Mouse (Mus musculus) brown adipose tissue, adult 24 weeks (tissue): Measurements from ENCODE around the gene Il27ra. TPM values are rescaled to one million over a fixed set of nuclear protein-coding genes. Genes with fewer than 3 reads are reported as not detected.

Experiments
- H3K27ac ChIP-seq: fragments of 200-500 bp; replicated peaks from 2 replicates; pipeline ENCODE4 v1.5.1; 2012; ENCODE audit warnings: low read depth, mild to moderate bottlenecking, low read length
- H3K4me1 ChIP-seq: fragments of 200-500 bp; 2 replicates; pipeline ENCODE4 v1.6.1; 2012; ENCODE audit warnings: low read length, mixed read lengths; ENCODE audit not compliant: control insufficient read depth, insufficient read depth, insufficient read length
- H3K4me3 ChIP-seq: fragments of 200-500 bp; 2 replicates; pipeline ENCODE4 v1.5.1; 2012; ENCODE audit warnings: low read depth, mild to moderate bottlenecking, low read length, moderate library complexity; ENCODE audit not compliant: insufficient read depth
- polyA plus RNA-seq: library from polyadenylated mRNA; stranded (reverse); fragments of >200 nt; gene quantifications from 2 replicates; pipeline ENCODE4 v1.2.4, GENCODE M21; 2012; ENCODE audit not compliant: missing spikeins, insufficient read depth, insufficient read length

The Il27ra gene
- polyA plus RNA-seq, 1 experiment: not detected

DNA sequence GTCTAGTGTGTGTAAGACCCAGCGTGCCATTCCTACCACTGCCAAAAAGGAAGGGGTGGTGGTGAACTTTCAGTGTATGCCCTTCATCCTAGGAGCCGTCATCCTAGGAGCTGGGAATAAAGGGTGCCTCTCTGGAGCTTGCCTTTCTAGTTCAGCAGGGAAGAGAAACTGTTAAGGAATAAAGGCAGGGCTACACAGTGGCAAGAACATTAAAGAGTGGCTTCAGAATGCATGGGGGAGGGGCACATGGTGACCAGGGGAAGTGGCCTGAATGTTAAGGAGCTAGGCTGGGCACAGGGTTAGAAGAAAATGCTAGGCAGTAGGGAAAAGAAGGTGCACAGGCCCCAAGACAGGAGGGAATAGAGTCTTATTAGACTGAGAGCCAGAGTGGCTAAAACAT lies 27.4 kb upstream of the Il27ra start:
- H3K4me3 ChIP-seq: no peak overlapping the region
- peaks cover 36% of the 10 kb centered on the region for H3K4me1 ChIP-seq
- no peak overlapping the region; the same call in 1 of the 2 replicates for H3K27ac ChIP-seq

DNA sequence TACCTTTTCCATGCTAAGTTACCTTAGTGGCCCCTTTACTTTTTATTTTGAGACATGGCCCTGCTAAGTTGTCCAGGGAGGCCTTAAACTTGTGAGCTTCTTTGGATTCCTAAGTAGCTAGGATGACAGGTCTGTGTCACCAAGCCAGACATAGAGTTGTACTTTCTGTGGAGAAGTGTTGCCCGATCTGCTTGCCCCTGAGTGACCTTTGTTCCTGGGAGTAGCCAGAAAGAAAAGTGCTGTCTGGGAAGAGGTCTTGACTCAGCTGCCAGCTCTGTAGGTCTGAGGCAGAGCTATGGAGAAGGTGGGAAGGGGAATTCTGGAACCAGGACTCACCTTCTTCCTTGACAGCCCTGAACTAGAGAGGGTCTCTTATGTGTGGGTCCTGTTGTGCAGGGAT lies 26.8 kb upstream of the Il27ra start:
- Histone ChIP-seq H3K4me1 (peaks cover 36% of the 10 kb centered on the region), H3K27ac (peak overlapping the region; percentile 6; the same call in 1 of the 2 replicates), H3K4me3 (no peak overlapping the region)

DNA sequence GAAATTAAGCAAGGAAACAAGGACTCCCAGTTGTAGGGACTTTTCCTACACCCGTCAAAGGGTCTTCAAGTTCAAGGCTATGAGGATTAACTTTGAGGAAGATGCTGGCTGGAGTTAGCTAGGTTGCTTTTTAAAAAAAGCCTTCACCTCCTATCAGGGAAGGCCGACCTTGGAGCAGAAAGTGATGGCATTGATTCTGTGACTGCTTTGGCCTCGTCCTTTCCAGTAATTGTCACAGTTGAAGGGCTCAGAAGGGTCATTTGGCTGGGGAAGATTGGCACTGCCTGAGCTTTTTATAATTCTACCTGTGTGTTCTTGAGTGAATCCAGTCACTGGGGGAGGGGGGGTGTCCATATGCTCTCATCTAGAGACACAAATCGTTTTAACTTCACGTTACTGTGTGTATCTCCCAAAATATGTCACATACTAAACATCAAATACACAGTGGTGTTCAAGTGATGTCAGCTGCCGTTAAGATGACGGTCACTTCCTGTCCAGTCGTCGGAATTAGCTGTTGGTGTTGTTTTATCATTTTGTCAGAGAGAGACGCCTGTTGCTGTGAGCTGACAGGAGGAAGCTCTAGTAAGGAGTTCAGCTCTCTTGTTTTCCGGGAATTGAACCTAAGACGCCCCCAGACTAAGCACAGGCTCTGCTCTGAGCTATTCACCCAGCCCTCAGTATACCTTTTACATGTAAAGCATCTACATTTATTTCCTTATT lies 26.1 kb upstream of the Il27ra start:
- Histone ChIP-seq H3K4me1 (peaks cover 36% of the 10 kb centered on the region), H3K4me3 (no peak overlapping the region), H3K27ac (peak overlapping the region; percentile 16; the same call in 1 of the 2 replicates)

DNA sequence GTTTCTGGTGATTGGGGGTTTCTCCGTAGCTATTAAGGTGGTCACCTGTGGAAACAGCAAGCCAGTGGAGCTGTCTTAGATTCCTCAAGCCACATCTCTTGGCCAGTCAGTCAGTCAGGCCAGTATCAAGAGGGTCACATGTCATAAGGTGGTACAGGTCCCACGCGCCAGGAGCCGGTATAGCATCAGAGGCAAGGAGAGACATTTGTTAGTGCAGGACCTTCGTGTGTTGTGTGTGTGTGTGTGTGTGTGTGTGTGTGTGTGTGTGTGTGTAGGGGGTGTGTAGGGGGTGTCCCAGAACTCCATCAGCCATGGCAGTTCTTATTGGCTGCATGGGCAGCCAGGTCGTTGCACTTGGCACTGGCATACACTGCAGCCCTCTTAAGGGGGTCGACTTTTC lies 25.5 kb upstream of the Il27ra start:
- Histone ChIP-seq H3K4me1 (peaks cover 32% of the 10 kb centered on the region), H3K27ac (0 out of 2 replicates have a peak overlapping the region, but pooled peaks have one; percentile 8), H3K4me3 (peak overlapping the region; percentile 30)

DNA sequence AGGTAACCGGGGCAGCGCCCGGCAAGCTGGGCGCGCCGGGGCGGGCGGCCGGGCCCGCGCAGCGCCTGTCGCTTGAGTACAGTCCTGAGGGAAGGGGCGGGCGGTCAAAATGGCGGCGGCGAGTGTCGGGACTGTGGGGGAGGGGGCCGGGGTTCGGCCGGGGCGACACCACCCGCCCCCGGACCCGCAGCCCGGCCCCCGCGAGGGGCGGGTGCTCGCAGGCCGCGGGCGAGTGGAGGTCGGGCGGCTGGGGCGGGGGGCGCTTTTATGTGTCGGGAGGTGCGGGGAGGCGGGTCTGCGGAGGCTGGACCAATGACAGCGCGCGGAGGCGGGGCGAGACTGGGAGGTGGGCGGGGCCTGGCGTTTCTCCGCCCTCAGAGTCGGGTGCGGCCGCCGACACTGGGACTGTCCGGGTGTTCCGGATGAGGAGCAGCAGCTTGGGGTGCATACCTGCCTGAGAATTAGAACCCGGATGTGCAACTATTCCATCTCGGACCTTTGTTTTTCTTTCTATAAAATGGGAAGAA lies 24.7 kb upstream of the Il27ra start:
- peak overlapping the region; percentile 54 for H3K4me3 ChIP-seq
- peaks cover 24% of the 10 kb centered on the region for H3K4me1 ChIP-seq
- peak overlapping the region; percentile 44 for H3K27ac ChIP-seq

DNA sequence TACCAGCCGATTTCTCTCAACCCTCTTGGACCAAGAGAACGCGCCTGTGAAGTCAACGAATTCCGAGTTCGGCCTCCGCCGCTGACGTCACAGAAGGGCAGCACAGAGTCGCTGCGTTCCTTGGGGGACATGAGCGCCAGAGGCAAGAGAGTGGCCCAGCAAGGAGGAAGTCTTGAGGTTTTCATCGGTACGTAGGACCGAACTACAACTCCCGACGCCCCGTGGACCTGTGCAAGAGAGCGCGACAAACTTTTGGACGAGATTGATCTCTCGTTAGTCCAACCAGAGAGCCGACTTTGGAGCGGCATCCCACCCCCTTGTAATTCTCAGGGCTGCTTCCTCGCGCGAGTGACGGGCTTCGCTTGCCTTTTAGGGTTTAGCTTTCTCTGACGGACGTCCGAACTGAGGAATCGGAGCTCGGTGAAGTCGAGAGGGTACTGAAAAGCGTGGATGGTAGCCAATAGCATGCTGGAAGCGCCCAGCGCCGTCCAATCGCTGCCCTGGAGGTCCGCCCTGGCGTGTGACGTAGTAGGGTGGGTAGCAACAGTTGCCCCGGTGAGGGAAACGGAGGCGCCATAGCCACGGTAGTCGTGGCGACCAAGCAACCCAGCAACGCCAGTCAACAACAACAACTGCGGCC lies 24.0 kb upstream of the Il27ra start, which contains the start of gene Rfx1:
Gene Rfx1 (plus strand): TSS at position 544 of the 640 bp plus-strand sequence.
- H3K4me3 ChIP-seq: peak within 1 kb of the TSS; percentile 59
- H3K27ac ChIP-seq: peak within 1 kb of the TSS; percentile 80
- peaks cover 20% of the 10 kb centered on the region for H3K4me1 ChIP-seq

DNA sequence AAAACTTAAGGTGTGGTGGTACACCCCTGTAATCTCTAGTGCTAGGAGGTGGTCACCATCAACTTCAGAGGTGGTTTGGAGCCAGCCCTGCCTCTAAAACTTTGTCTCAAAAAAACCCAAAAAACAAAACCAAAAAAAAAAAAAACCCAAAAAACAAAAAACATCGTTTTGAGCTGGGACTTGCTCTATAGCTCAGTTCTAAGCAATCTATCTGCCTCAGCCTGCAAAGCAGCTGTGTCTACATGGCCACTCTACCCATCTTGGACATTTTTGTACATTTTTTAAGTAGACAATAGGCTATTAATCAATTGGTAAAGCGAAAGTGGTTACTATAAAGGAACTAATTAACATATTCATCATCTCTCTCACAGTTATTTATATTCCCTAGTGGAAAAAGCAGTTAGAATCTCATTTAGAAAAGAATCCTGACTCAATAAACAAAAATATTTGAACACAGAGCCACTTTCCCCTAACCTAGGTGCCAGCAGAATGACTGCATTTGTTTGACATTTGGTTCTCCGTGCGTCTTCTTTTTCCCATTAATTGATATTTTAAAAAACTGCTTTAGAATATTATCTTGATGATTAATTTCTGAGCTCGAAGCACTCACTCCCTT lies 23.2 kb upstream of the Il27ra start:
- Histone ChIP-seq H3K27ac (peak overlapping the region; percentile 80), H3K4me1 (peaks cover 20% of the 10 kb centered on the region), H3K4me3 (peak overlapping the region; percentile 59)

DNA sequence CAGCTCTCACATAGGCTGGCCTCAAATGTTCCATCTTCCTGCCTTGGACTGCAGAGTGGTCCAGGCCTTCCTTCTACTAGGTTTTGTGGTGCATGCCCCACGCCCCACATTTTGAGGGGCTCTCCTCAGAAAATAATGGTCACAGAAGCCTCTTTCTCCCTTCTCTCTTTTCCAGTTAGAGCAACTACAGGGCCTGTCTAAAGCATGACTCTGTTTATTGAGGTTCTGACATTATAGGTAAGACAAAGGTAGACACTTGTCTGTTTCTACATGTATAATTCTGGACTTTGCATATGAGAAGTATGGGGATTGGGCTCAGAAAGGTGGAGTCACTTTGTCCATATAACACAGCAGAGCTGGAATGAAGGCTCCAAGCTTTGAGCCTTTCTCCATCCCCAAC lies 22.6 kb upstream of the Il27ra start, which contains the start of gene Gm10643:
Gene Gm10643 (minus strand): TSS at position 101 of the 400 bp plus-strand sequence.
- Histone ChIP-seq H3K27ac (peak within 1 kb of the TSS; percentile 80), H3K4me3 (peak within 1 kb of the TSS; percentile 59), H3K4me1 (peaks cover 20% of the 10 kb centered on the region)

DNA sequence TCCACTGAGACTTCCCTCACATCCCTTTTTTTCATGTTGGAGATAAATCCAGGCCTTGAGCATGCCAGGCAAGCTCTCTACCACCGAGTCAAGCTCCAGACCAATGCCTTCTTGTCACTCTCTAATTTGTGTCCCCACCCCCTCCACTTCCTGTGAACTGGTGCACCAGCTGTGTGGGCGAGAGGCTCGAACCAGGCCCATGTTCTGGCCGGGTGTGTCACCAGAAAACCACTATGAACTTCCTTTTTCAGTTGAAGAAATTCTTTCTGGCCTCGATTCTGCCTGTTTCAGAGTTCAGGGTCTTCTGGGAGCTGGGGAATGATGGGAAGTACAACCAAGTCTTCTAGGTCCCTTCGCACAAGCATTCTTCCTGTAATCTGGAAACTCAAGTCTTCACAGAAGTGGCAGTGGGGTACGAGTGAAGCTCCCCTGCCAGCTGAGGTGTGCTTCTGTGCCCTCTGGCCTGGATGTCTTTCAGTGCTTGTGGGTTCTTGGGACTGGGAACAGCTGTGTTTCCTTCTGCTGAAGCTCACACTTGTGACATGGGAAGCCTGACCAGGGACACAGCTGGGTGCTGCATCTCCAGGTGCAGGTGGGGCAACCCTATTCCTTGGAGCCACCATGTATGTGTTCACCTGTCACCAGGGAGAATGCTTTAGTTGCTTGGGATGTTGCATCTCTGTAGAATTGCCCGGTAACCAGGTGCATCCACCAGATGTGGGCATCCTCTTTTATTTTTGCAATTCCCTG lies 21.6 kb upstream of the Il27ra start:
- peak overlapping the region; percentile 55; the same call in 1 of the 2 replicates for H3K27ac ChIP-seq
- H3K4me1 ChIP-seq: peaks cover 11% of the 10 kb centered on the region; the same call in 1 of the 2 replicates
- no peak overlapping the region for H3K4me3 ChIP-seq

DNA sequence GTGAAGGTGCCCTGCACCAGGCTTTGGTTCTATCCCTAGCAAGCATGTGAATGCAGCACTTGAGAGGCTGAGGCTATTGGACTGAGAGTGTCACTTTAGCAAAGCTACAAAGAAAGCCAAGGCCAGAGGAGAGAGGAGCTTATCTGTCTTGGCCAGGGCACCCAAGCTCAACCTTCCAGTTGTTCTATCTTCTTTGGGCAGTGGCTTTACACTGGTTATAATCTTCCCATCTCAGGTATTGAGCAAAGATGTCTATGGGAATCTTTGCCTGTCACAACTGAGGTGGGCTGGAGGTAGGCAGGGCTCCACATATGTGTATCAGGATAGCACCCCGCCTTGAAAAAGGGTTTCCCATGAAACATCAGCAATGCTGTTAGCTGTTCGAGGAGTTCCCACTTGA lies 17.9 kb upstream of the Il27ra start:
- Histone ChIP-seq H3K4me3 (no peak overlapping the region), H3K27ac (no peak overlapping the region), H3K4me1 (no peaks in the 10 kb centered on the region)

DNA sequence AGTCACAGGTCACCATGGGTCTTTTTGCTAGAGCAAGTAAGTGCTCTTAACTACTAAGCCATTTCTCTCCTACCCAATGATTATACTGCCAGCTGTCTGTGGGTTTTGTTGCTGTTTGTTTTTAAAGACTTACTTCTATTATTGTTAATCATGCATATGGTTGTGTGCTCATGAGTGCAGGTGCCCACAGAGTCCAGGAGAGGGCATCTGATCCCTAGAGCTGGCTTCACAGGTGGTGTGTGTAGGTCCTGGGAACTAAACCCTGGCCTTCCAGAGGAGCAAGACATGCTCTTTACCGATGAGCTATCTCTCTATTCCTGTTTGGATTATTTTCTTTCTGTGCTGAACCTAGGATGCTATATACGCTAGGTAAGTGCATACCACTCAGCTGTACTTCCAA lies 16.8 kb upstream of the Il27ra start:
- no peaks in the 10 kb centered on the region for H3K4me1 ChIP-seq
- H3K4me3 ChIP-seq: no peak overlapping the region
- H3K27ac ChIP-seq: no peak overlapping the region

DNA sequence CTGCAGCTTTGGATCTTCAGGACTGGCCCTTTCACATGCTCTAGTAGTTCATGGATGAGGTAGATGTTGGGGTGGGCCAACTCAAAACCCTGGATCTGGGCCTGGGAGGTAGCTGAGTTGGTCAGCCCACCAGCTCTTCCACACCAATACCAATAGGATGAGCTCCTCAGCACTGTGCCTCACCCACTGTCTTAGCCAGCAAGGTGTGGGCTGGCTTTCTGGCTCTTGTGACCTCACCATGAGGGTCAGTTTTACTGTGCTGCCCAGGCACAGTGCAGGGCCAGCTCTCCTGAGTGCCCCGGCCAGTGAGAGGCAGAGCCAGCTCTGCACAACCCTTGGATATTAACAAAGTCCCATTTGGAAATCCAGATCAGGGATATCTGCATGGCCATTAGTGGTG lies 15.4 kb upstream of the Il27ra start:
- H3K27ac ChIP-seq: no peak overlapping the region
- no peak overlapping the region for H3K4me3 ChIP-seq
- H3K4me1 ChIP-seq: no peaks in the 10 kb centered on the region

DNA sequence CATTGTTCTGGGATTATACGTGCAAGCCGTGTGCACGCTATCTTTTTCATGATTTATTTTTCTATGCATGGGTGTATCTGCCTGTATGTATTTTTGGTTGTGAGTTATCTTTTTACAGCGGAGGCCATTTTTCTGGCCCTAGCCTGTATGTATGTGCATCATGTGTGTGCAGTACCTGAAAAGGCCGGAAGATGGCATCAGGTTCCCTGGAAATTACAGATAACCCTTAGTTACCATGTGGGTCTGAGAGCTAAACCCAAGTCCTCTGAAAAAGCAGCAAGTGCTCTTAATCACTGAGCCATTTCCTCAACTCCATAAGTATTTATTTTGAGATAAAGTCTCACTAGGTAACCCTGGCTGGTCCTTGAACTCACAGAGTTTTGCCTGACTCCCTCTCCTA lies 10.8 kb upstream of the Il27ra start:
- no peak overlapping the region for H3K27ac ChIP-seq
- no peaks in the 10 kb centered on the region for H3K4me1 ChIP-seq
- H3K4me3 ChIP-seq: no peak overlapping the region

DNA sequence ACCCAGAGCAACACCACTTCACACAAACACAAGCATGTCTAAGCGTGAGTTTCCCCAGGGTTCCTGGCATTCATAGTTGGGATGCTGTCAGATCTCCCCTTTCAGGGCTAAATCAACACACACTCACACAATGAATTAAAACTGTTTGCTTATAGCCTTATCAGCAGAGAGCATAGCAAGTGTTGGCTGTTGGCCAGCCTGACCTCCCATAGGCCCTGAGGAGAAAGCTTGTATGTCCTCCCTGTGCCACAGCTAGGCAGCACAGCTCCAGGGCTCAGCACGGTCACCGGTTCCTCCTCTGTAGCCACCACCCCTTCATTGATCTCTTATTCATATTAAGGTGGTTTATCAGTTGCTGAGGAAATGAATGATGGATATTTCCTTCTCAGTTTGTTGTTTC lies 10.4 kb upstream of the Il27ra start:
- no peak overlapping the region for H3K27ac ChIP-seq
- H3K4me1 ChIP-seq: no peaks in the 10 kb centered on the region
- no peak overlapping the region for H3K4me3 ChIP-seq

DNA sequence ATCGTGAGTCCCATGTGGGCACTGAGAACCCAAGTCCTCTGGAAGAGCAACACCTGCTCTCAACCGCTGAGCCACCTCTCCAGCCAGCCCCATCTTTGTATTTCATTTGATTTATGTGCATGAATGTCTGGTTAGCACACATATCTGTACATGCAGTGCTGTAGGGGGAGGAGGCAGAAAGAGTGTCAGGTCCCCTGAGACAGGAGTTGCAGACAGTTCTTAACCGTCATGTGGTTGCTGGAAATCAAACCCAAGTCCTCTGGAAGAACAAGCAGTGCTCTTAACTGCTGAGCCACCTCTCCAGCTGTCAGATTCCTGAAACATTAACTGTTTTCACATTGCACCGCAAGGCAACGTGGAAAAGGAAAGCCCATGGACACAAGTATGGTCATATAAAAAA lies 5.8 kb upstream of the Il27ra start:
- Histone ChIP-seq H3K4me3 (no peak overlapping the region), H3K27ac (no peak overlapping the region), H3K4me1 (no peaks in the 10 kb centered on the region)
